Mouse (Mus musculus): Measurements from ENCODE around the gene Fbxw8. TPM values are rescaled to one million over a fixed set of nuclear protein-coding genes. Genes with fewer than 3 reads are reported as not detected.
A peak's percentile ranks its signal among the peaks of the same experiment; 100 is the strongest.

The Fbxw8 gene
- total RNA-seq, 2 experiments from 2014 or later = 7.1 to 11.7 TPM

GRCm38 (mm10) chr5:118048928-118049327 is 106.3 kb downstream of the Fbxw8 start:
- peak; percentile 52 for ATAC-seq (ENCODE audit: poor library complexity, severe bottlenecking)

GRCm38 (mm10) chr5:118048412-118048811 is 106.9 kb downstream of the Fbxw8 start:
- ATAC-seq (ENCODE audit: poor library complexity, severe bottlenecking) = peak; percentile 90

GRCm38 (mm10) chr5:118047091-118047757 is 108.0 kb downstream of the Fbxw8 start:
- no peak for ATAC-seq (ENCODE audit: poor library complexity, severe bottlenecking)

- ATAC-seq (ENCODE audit: poor library complexity, severe bottlenecking) = no peak
Observed at GRCm38 (mm10) chr5:118045385-118045784, 109.9 kb downstream of the Fbxw8 start.

- ATAC-seq (ENCODE audit: poor library complexity, severe bottlenecking) = no peak
Observed at GRCm38 (mm10) chr5:118044907-118045306, 110.4 kb downstream of the Fbxw8 start.

GRCm38 (mm10) chr5:118043761-118044160 is 111.5 kb downstream of the Fbxw8 start:
- no peak for ATAC-seq (ENCODE audit: poor library complexity, severe bottlenecking)

- no peak for ATAC-seq (ENCODE audit: poor library complexity, severe bottlenecking)
Observed at GRCm38 (mm10) chr5:118042599-118042998, 112.7 kb downstream of the Fbxw8 start.

- no peak for ATAC-seq (ENCODE audit: poor library complexity, severe bottlenecking)
Observed at GRCm38 (mm10) chr5:118039241-118039668, 116.0 kb downstream of the Fbxw8 start.

GRCm38 (mm10) chr5:118037798-118038484 is 117.3 kb downstream of the Fbxw8 start:
- peak; percentile 54 for ATAC-seq (ENCODE audit: poor library complexity, severe bottlenecking)

GRCm38 (mm10) chr5:118036888-118037797 is 118.1 kb downstream of the Fbxw8 start:
- no peak for ATAC-seq (ENCODE audit: poor library complexity, severe bottlenecking)

GRCm38 (mm10) chr5:118035786-118036185 is 119.5 kb downstream of the Fbxw8 start:
- no peak for ATAC-seq (ENCODE audit: poor library complexity, severe bottlenecking)

GRCm38 (mm10) chr5:118034632-118035031 is 120.6 kb downstream of the Fbxw8 start:
- no peak for ATAC-seq (ENCODE audit: poor library complexity, severe bottlenecking)

GRCm38 (mm10) chr5:118033740-118034139 is 121.5 kb downstream of the Fbxw8 start:
- ATAC-seq (ENCODE audit: poor library complexity, severe bottlenecking) = no peak

GRCm38 (mm10) chr5:118033328-118033727 is 121.9 kb downstream of the Fbxw8 start:
- no peak for ATAC-seq (ENCODE audit: poor library complexity, severe bottlenecking)

- ATAC-seq (ENCODE audit: poor library complexity, severe bottlenecking) = no peak
Observed at GRCm38 (mm10) chr5:118031508-118031907, 123.8 kb downstream of the Fbxw8 start.

GRCm38 (mm10) chr5:118031059-118031458 is 124.2 kb downstream of the Fbxw8 start:
- no peak for ATAC-seq (ENCODE audit: poor library complexity, severe bottlenecking)

GRCm38 (mm10) chr5:118030022-118030675 is 125.1 kb downstream of the Fbxw8 start:
- ATAC-seq (ENCODE audit: poor library complexity, severe bottlenecking) = no peak

- ATAC-seq (ENCODE audit: poor library complexity, severe bottlenecking) = peak; percentile 45; the same call in 1 of the 2 replicates
Observed at GRCm38 (mm10) chr5:118029420-118029819, 125.8 kb downstream of the Fbxw8 start.

GRCm38 (mm10) chr5:118029035-118029408 is 126.2 kb downstream of the Fbxw8 start:
- ATAC-seq (ENCODE audit: poor library complexity, severe bottlenecking) = no peak

- peak; percentile 45 for ATAC-seq (ENCODE audit: poor library complexity, severe bottlenecking)
Observed at GRCm38 (mm10) chr5:118028191-118029034, 126.9 kb downstream of the Fbxw8 start.
